11 mouse cellular contexts compared by ENCODE assay signal in the genomic region with DNA sequence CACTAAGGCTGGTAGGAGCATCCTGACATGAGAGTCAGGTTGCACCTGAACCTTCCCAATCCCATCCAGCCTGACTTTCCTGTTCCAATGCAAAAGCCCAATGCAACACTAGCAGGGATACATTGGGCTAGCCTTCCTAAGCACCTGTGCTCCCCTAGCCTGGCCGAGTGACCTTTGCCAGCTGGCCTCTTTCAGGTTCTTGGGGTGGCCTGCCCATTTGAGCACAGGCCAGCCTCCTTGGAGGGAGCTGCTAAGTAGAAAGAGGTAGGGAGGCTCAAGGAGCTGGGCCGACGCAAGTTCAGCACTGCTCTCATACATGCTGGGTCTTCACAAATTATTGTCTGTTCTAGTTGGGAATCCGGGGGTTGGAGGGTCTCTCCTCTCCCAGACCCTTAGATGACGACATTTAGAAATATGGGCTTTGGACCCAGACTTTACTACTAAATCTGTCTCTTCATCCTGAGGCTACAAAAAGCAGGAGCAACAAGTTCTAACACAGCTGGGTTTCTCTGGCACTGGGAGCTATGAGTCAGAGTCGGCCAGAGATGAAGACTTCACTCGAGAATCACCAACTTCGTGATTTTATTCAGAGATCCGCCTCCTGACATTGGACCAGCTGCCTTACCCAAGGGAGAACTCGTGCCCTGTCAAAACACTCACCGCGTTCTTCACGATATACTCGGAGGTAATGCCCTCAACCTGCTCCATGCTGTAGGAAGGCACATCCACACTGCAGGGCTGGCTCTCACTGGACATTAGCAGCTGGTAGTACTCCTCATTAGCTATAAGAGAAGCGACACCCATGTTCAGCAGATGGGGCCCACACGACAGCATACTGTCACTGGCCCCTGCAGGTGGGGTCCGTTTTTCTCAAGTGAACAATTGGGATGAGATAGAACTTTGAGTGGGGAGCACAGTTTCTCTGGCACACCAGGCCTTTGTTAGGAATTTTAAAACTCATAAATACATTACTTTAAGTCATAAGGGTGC. TPM values are rescaled to one million over a fixed set of nuclear protein-coding genes. Genes with fewer than 3 reads are reported as not detected.
A peak's percentile ranks its signal among the peaks of the same experiment; 100 is the strongest.
DNase-seq lines count a peak whose midpoint lies in the region; ATAC-seq lines count a peak whose summit lies in the region.
"Had no signal": no experiment of that assay in that cellular context is flagged by ENCODE, and none has a peak within 500 bp of the region (broad histone marks: within the 10 kb centered on the region; RNA-seq: fewer than 3 reads in every experiment).

No protein-coding gene starts in this region.

- intact Hi-C loops in heart, postnatal 14 days (cut with DNase I), result no loop called here

- no peak for ATAC-seq in erythroid progenitor cell, adult 5-6 weeks (replicated peaks; ENCODE audit: low FRiP score, poor library complexity, severe bottlenecking)

- peak; percentile 95 for DNase-seq in heart, adult 11 months
- no peak for DNase-seq in heart, postnatal 14 days
- peak; percentile 39 to 50 for DNase-seq in left cerebral cortex, adult 18-20 months (ENCODE audit: low spot score in 2 of 2)
- DNase-seq in left cerebral cortex, adult 8-10 months (ENCODE audit: low spot score in 2 of 2), result no peak
- peak; percentile 40 for DNase-seq in 3134 (ENCODE audit: extremely low read depth, insufficient read length, low spot score)
- DNase-seq in brain, adult 2 months (ENCODE audit: low read depth, low spot score), result peak; percentile 82
- DNase-seq in natural killer cell, adult 2 months (ENCODE audit: low spot score in 2 of 2), result no peak
- DNase-seq: cerebellum, adult 8-10 months; layer of hippocampus, postnatal 36 days; right cerebral cortex, postnatal 4 days had no signal

RNA-seq across cellular contexts. Expression of gene Per2, which starts 14.0 kb away (rescaled TPM):
- 10 to 100 TPM; 12.3 to 18.9 TPM for total RNA-seq in heart, postnatal 14 days (2021)
- 10 to 100 TPM; 39.0 to 39.1 TPM for total RNA-seq in left cerebral cortex, adult 18-20 months (2021)
- 10 to 100 TPM; 18.4 to 36.8 (median 25.1) TPM for total RNA-seq in left cerebral cortex, adult 8-10 months (2022)
- 0.72 and 1.3 TPM in 2 replicates for total RNA-seq in erythroid progenitor cell, adult 5-6 weeks (2015; ENCODE audit: low replicate concordance)
- 0.45 and 0.90 TPM in 2 replicates for total RNA-seq in erythroid progenitor cell, adult 5-6 weeks (2017; ENCODE audit: low replicate concordance)

RNA-seq across cellular contexts. Expression of gene Hes6, which starts 31.3 kb away (rescaled TPM):
- total RNA-seq in heart, postnatal 14 days (2021), result 10 to 100 TPM; 16.8 to 20.1 TPM
- 10 to 100 TPM; 15.3 to 17.4 TPM for total RNA-seq in left cerebral cortex, adult 18-20 months (2021)
- total RNA-seq in left cerebral cortex, adult 8-10 months (2022), result 10 to 100 TPM; 17.5 to 22.3 (median 21.8) TPM
- 1.7 and 11.2 TPM in 2 replicates for total RNA-seq in erythroid progenitor cell, adult 5-6 weeks (2015; ENCODE audit: low replicate concordance)
- total RNA-seq in erythroid progenitor cell, adult 5-6 weeks (2017; ENCODE audit: low replicate concordance), result 3.5 and 4.6 TPM in 2 replicates

RNA-seq across cellular contexts. Expression of gene Ilkap, which starts 46.5 kb away (rescaled TPM):
- 10 to 100 TPM; 45.4 to 46.7 TPM for total RNA-seq in heart, postnatal 14 days (2021)
- 10 to 100 TPM; 60.1 to 64.3 TPM for total RNA-seq in left cerebral cortex, adult 18-20 months (2021)
- total RNA-seq in left cerebral cortex, adult 8-10 months (2022), result 10 to 100 TPM; 48.1 to 54.9 (median 52.2) TPM
- 82.2 and 110 TPM in 2 replicates for total RNA-seq in erythroid progenitor cell, adult 5-6 weeks (2015; ENCODE audit: low replicate concordance)
- total RNA-seq in erythroid progenitor cell, adult 5-6 weeks (2017; ENCODE audit: low replicate concordance), result 101 and 110 TPM in 2 replicates

RNA-seq across cellular contexts. Expression of gene Traf3ip1, which starts 49.3 kb away (rescaled TPM):
- total RNA-seq in heart, postnatal 14 days (2021), result 1 to 10 TPM; 4.6 to 5.9 TPM
- 10 to 100 TPM; 13.4 to 16.0 TPM for total RNA-seq in left cerebral cortex, adult 18-20 months (2021)
- 10 to 100 TPM; 12.5 to 15.3 (median 13.9) TPM for total RNA-seq in left cerebral cortex, adult 8-10 months (2022)
- total RNA-seq in erythroid progenitor cell, adult 5-6 weeks (2015; ENCODE audit: low replicate concordance), result 0.84 and 3.6 TPM in 2 replicates
- 2.0 and 6.9 TPM in 2 replicates for total RNA-seq in erythroid progenitor cell, adult 5-6 weeks (2017; ENCODE audit: low replicate concordance)

Comparison
In these comparisons a context has a peak if more than half of its experiments do, and no peak if none do; other contexts are left out.
1. DNase-seq: peak in heart, adult 11 months (single experiment), left cerebral cortex, adult 18-20 months (2 of 2), 3134 (single experiment) and brain, adult 2 months (single experiment); none in heart, postnatal 14 days (0 of 2), left cerebral cortex, adult 8-10 months (0 of 2) and natural killer cell, adult 2 months (0 of 2).
2. RNA of gene Per2, which starts 14.0 kb away (total RNA-seq): 39.0 to 39.1 TPM in left cerebral cortex, adult 18-20 months, 18.4 to 36.8 TPM in left cerebral cortex, adult 8-10 months and 12.3 to 18.9 TPM in heart, postnatal 14 days; 0.45 to 1.3 TPM in erythroid progenitor cell, adult 5-6 weeks; every median in the first group is over 4 times any median in the second.